Mouse (Mus musculus) kidney, postnatal 0 days (tissue): ENCODE data around the gene Spata33. TPM values are rescaled to one million over a fixed set of nuclear protein-coding genes. Genes with fewer than 3 reads are reported as not detected.
A peak's percentile ranks its signal among the peaks of the same experiment; 100 is the strongest.
"Not testable (repeated sequence)": the region's sequence is repeated elsewhere in the genome, so short reads cannot be mapped to it uniquely, and the experiment has no call there.

ENCODE experiments used
- ATAC-seq: fragments of 200-750 bp; cut with Nextera tagmentation; replicated peaks from 2 replicates; pipeline ENCODE4 v1.8.0; 2017; ENCODE audit warnings: low read depth, moderate number of reproducible peaks, moderate TSS enrichment, moderate library complexity; ENCODE audit not compliant: low FRiP score
- DNase-seq: peaks from one replicate; pipeline ENCODE4 v3.0.0-alpha.2; 2016; ENCODE audit warnings: low spot score
- H3K27ac ChIP-seq: fragments of 300-500 bp; sonication (generic); 2 replicates; pipeline ENCODE4 v1.5.1; 2014; ENCODE audit warnings: mild to moderate bottlenecking
- H3K27me3 ChIP-seq: fragments of 300-500 bp; sonication (generic); 2 replicates; pipeline ENCODE4 v1.6.1; 2014; ENCODE audit warnings: low read length, mixed read lengths; ENCODE audit not compliant: insufficient read depth
- H3K36me3 ChIP-seq: fragments of 300-500 bp; sonication (generic); 2 replicates; pipeline ENCODE4 v1.6.1; 2014; ENCODE audit warnings: low read length, mixed read lengths; ENCODE audit not compliant: insufficient read depth
- H3K4me1 ChIP-seq: fragments of 300-500 bp; sonication (generic); replicated peaks from 2 replicates; pipeline ENCODE4 v1.6.1; 2014; ENCODE audit warnings: antibody characterized with exemption, low read length, mixed read lengths; ENCODE audit not compliant: insufficient read depth
- H3K4me2 ChIP-seq: fragments of 300-500 bp; sonication (generic); 2 replicates; pipeline ENCODE4 v1.6.1; 2014; ENCODE audit warnings: mild to moderate bottlenecking, low read length, moderate library complexity, mixed read lengths
- H3K4me3 ChIP-seq: fragments of 300-500 bp; sonication (generic); replicated peaks from 2 replicates; pipeline ENCODE4 v1.5.1; 2014; ENCODE audit warnings: low read depth, low read length
- H3K9ac ChIP-seq: fragments of 300-500 bp; sonication (generic); 2 replicates; pipeline ENCODE4 v1.6.1; 2014; ENCODE audit warnings: low read depth, low read length
- H3K9me3 ChIP-seq: fragments of 300-500 bp; sonication (generic); replicated peaks from 2 replicates; pipeline ENCODE4 v1.6.1; 2016; ENCODE audit warnings: low read length, inconsistent platforms, mixed read lengths
- CTCF ChIP-seq: IDR thresholded peaks from 2 replicates; pipeline ENCODE4 v1.5.1; 2016; ENCODE audit warnings: antibody characterized with exemption, low read depth, mild to moderate bottlenecking, moderate library complexity
- WGBS: fragments of 180-500 bp; shearing (Covaris S2); extraction: QIAGEN DNeasy Blood & Tissue Kit; methylation state at CpG from one replicate; pipeline ENCODE4 v1.1.7; 2014; 5-methylcytosine and 5-hydroxymethylcytosine counted together
- polyA plus RNA-seq: library from polyadenylated mRNA; unstranded; fragments of >200 nt; fragmentation: Nextera tagmentation; extraction: Ambion mirVana; gene quantifications from 2 replicates; pipeline ENCODE4 v1.2.1, GENCODE M21; 2015

The Spata33 gene
- polyA plus RNA-seq, 1 experiment from 2014 or later: 7.1 TPM

GRCm38 (mm10) chr8:123191908-123192307 lies 20.7 kb upstream of the Spata33 start:
- TF ChIP-seq CTCF: no peak
- DNase-seq (no peak), ATAC-seq (no peak)
- H3K27ac ChIP-seq: no peak overlapping the region
- no peaks in the 10 kb centered on the region for H3K27me3 ChIP-seq
- no peak overlapping the region for H3K9ac ChIP-seq
- no peak overlapping the region for H3K4me3 ChIP-seq
- no peaks in the 10 kb centered on the region for H3K36me3 ChIP-seq
- 66% methylated on average over 7 of the region's 8 CpGs for WGBS
- no peak overlapping the region for H3K4me2 ChIP-seq
- H3K9me3 ChIP-seq: no peaks in the 10 kb centered on the region
- no peaks in the 10 kb centered on the region for H3K4me1 ChIP-seq

- H3K27ac ChIP-seq: no peak overlapping the region
- H3K4me2 ChIP-seq: no peak overlapping the region
- H3K4me1 ChIP-seq: no peaks in the 10 kb centered on the region
- no peak for DNase-seq
- TF ChIP-seq CTCF: no peak
- H3K9me3 ChIP-seq: no peaks in the 10 kb centered on the region
- H3K27me3 ChIP-seq: no peaks in the 10 kb centered on the region
- no peaks in the 10 kb centered on the region for H3K36me3 ChIP-seq
- ATAC-seq: no peak
- no peak overlapping the region for H3K9ac ChIP-seq
- no peak overlapping the region for H3K4me3 ChIP-seq
- WGBS: 79% methylated on average over 9 of the region's 9 CpGs
Measured at GRCm38 (mm10) chr8:123193771-123194170, 18.9 kb upstream of the Spata33 start.

GRCm38 (mm10) chr8:123197016-123197415 lies 15.6 kb upstream of the Spata33 start:
- WGBS: 69% methylated on average over 5 of the region's 5 CpGs
- H3K9ac ChIP-seq: not testable (repeated sequence)

DNA sequence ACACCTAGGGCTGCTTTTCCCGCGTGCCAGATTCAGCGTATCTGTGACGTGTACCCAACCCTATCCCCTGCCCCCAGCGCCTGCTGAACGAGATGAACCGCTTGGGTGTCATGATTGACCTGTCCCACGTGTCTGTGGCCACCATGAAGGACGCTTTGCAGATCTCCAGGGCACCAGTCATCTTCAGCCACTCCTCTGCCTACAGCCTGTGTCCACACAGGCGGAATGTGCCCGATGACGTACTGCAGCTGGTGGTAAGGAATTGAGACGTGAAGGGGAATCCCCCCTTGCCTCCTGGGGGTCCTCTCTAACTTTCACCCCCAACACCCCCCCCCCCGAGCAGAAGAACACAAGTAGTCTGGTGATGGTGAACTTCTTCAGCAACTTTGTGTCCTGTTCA lies 12.8 kb upstream of the Spata33 start:
- no peak for TF ChIP-seq CTCF
- Histone ChIP-seq H3K4me3 (no peak overlapping the region), H3K9me3 (no peaks in the 10 kb centered on the region), H3K36me3 (0 out of 2 replicates have a peak, but pooled peaks cover 4% of the 10 kb centered on the region), H3K4me2 (no peak overlapping the region), H3K9ac (no peak overlapping the region), H3K27me3 (no peaks in the 10 kb centered on the region), H3K4me1 (no peaks in the 10 kb centered on the region), H3K27ac (no peak overlapping the region)
- DNase-seq (no peak), ATAC-seq (no peak)
- 51% methylated on average over 14 of the region's 14 CpGs for WGBS

More at GRCm38 (mm10) chr8:123197016-123197415, 15.6 kb upstream of the Spata33 start:
- not testable (repeated sequence) for H3K27ac ChIP-seq, H3K4me3 ChIP-seq, H3K4me2 ChIP-seq, H3K36me3 ChIP-seq, H3K9me3 ChIP-seq, ATAC-seq, DNase-seq, H3K4me1 ChIP-seq, H3K27me3 ChIP-seq

DNA sequence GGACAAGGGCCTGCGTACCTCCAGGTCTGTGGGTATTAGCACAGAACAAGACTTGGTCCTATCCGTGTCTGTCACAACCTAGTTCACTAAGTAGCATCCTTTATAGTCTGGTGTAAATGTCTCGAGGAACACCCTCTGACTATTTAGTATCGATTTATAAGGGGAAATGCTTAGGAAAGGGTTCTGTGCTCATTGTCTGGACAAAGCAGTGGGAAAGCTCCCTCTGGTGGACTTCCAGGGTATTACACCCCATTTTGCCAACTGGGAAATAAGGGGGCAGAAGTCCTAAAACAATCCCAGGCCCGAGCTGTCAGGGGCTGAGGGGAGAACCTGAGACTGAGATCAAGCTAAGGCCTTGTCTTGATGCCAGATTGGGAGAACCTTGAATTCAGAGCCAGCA lies 10.3 kb upstream of the Spata33 start:
- H3K27me3 ChIP-seq: no peaks in the 10 kb centered on the region

GRCm38 (mm10) chr8:123203571-123203970 lies 9.1 kb upstream of the Spata33 start:
- ATAC-seq: no peak
- 91% methylated on average over 3 of the region's 3 CpGs for WGBS

More for the DNA sequence above, 10.3 kb upstream of the Spata33 start:
- H3K4me1 ChIP-seq: no peaks in the 10 kb centered on the region
- H3K27ac ChIP-seq: no peak overlapping the region
- H3K4me3 ChIP-seq: no peak overlapping the region
- no peak for ATAC-seq
- TF ChIP-seq CTCF: peak; percentile 93
- no peak overlapping the region for H3K4me2 ChIP-seq
- H3K9me3 ChIP-seq: no peaks in the 10 kb centered on the region
- H3K9ac ChIP-seq: no peak overlapping the region
- peak; percentile 86 for DNase-seq
- H3K36me3 ChIP-seq: peaks cover 20% of the 10 kb centered on the region; the same call in 1 of the 2 replicates
- 26% methylated on average over 5 of the region's 5 CpGs for WGBS

GRCm38 (mm10) chr8:123211876-123212275 lies 756 bp upstream of the Spata33 start:
- no peak for DNase-seq
- peaks cover 14% of the 10 kb centered on the region for H3K4me1 ChIP-seq
- 31% methylated on average over 10 of the region's 10 CpGs for WGBS
- H3K27ac ChIP-seq: peak overlapping the region; percentile 80
- no peak for TF ChIP-seq CTCF
- no peak for ATAC-seq
- no peaks in the 10 kb centered on the region for H3K9me3 ChIP-seq
- H3K27me3 ChIP-seq: no peaks in the 10 kb centered on the region
- peaks cover 17% of the 10 kb centered on the region for H3K36me3 ChIP-seq
- peak overlapping the region; percentile 97 for H3K9ac ChIP-seq
- peak overlapping the region; percentile 95 for H3K4me3 ChIP-seq
- H3K4me2 ChIP-seq: peak overlapping the region; percentile 88

More at GRCm38 (mm10) chr8:123203571-123203970, 9.1 kb upstream of the Spata33 start:
- Histone ChIP-seq H3K4me2 (no peak overlapping the region), H3K27ac (no peak overlapping the region), H3K27me3 (no peaks in the 10 kb centered on the region), H3K9ac (no peak overlapping the region), H3K4me3 (no peak overlapping the region), H3K9me3 (no peaks in the 10 kb centered on the region), H3K36me3 (peaks cover 33% of the 10 kb centered on the region), H3K4me1 (no peaks in the 10 kb centered on the region)
- DNase-seq: no peak
- TF ChIP-seq CTCF: no peak
